Mouse (Mus musculus): ENCODE measurements around the gene Platr17.
"Not testable (repeated sequence)": the region's sequence is repeated elsewhere in the genome, so short reads cannot be mapped to it uniquely, and the experiment has no call there.

The Platr17 gene

GRCm38 (mm10) chr17:33943454-33943853, 38.5 kb downstream of the Platr17 start:
- DNase-seq = no peak

GRCm38 (mm10) chr17:33947430-33948089, 42.6 kb downstream of the Platr17 start:
- no peak for DNase-seq

- DNase-seq = no peak
These were observed 43.4 kb downstream of the Platr17 start for GRCm38 (mm10) chr17:33948090-33948904.

DNA sequence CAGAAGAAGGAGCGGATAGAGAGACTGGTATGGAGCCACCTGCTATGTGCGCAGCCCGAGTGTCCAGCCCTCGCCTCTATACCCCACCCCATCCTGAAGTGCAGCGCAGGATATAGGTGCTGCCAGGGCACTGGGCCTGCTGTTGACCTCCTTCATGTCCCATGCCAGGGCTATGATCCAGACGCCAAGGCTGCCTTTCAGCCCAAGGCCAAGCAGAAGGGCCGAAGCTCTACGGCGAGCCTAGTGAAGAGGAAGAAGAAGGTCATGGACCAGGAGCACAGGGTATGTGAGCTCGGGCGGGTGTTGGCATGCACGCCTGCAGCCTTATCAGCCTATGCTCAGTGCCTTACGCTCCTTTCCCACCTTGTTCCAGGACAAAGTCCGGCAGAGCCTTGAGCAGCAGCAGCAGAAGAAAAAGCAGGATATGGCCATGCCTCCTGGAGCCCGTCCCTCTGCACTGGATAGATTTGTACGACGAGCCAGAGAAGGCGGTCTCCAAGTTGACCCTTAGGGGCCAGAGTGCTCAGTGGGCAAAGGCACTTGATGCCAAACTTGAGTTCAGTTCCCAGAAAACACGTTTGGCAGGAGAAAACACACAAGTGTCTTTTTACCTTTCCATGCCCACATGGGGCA, 44.1 kb downstream of the Platr17 start:
- no peak for DNase-seq

DNA sequence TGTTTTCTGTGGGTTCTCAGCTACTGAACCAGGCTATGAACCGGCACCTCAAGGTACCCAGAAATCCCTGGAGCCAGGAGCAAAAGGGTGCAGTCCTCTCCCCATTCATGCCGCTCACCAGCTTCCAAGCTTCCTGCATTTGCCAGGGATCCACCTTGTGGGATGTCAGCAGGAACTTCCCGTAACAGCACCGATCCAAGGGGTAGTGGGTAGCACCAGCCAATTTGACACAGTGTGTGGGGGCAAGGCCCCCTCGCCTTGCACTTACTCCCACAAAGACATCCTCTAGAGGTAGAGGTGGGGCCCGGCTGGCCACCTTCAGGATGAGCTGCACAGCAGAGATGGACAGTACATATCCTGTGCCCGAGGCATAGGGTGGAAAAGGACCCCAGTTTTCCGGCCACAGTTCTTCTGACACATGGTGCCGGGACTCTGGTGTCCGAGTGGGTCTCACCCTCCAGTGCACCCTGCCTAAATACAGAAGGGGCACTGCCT, 45.2 kb downstream of the Platr17 start:
- no peak for DNase-seq

- peak; percentile 94 for DNase-seq
These were observed 46.3 kb downstream of the Platr17 start, which contains the start of gene B3galt4 for GRCm38 (mm10) chr17:33951021-33951946. Gene B3galt4, minus strand, starts transcription at chr17:33951488.

- not testable (repeated sequence) for DNase-seq
These were observed 47.1 kb downstream of the Platr17 start for GRCm38 (mm10) chr17:33952015-33952414.

GRCm38 (mm10) chr17:33952879-33953278, 47.9 kb downstream of the Platr17 start:
- DNase-seq = no peak

- no peak for DNase-seq
These were observed 48.4 kb downstream of the Platr17 start for GRCm38 (mm10) chr17:33953310-33953709.

GRCm38 (mm10) chr17:33953961-33954565, 49.1 kb downstream of the Platr17 start:
- DNase-seq = no peak

DNA sequence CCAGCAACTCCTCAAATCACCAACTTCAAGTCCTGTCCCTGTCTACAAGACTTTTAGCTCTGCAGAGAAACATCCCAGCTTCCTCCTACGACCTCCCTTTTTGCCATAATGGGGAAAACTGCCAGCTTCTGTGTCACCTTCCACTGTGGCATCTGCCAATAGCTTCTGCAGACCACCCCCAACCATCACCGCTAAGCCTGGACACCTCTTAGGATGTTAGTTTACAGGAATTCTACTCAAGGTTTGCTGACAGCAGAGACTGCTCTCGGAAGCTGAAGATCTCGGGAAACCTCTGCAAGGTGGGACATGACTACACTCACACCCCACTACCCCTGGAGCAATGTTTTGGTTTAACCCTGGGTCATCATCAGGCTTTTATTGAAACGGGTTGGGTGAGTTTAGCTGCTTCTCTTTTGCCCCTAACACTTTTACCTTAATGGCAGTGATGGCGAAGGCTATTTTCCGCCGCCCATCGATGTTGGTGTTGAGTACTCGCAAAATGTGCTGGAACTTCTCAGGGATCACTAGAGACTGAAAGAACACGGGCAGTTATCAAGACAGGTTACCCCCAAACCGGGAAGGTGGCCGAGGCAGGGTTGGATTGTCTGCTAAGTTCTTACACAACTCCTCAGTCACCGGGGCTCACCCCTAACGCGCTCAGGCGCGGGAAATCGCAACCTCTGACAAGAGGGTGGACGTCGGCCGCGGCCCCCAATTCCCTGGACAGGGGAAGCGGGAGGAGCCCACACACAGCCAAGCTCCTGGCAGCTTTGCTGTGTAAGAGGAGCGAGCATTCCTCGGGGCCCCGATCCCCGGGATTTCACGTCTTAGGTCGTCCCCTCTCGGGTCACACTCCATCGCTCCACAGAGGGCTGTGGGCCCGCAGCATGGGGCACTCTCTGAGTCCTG, 50.0 kb downstream of the Platr17 start:
- peak; percentile 54 for DNase-seq

GRCm38 (mm10) chr17:33955555-33956214, 50.8 kb downstream of the Platr17 start, which contains the start of the genes Vps52 and Rps18:
Gene Vps52, plus strand, starts transcription at chr17:33955812.
Gene Rps18, minus strand, starts transcription at chr17:33956001.
- DNase-seq = peak; percentile 91
